Mouse (Mus musculus) lung, adult 2 months (tissue): ENCODE results near the gene Gm17662. TPM values are rescaled to one million over a fixed set of nuclear protein-coding genes. Genes with fewer than 3 reads are reported as not detected.

Source experiments
- DNase-seq: peaks from one replicate; pipeline ENCODE4 v3.0.0; 2022
- H3K4me1 ChIP-seq: fragments of 200-500 bp; 2 replicates; pipeline ENCODE4 v1.6.1; 2011; ENCODE audit warnings: low read length; ENCODE audit not compliant: control insufficient read depth, insufficient read depth
- H3K4me3 ChIP-seq: fragments of 200-500 bp; replicated peaks from 2 replicates; pipeline ENCODE3; 2011; ENCODE audit warnings: low read depth, mild to moderate bottlenecking, control low read depth, low read length; ENCODE audit errors: extremely low read depth
- CTCF ChIP-seq: fragments of 200-500 bp; IDR thresholded peaks from 2 replicates; pipeline ENCODE4 v1.5.1; 2011; ENCODE audit warnings: mild to moderate bottlenecking, low read length, control low read depth; ENCODE audit not compliant: insufficient read depth
- POLR2A ChIP-seq: fragments of 200-500 bp; IDR thresholded peaks from 2 replicates; pipeline ENCODE4 v1.6.1; 2011; ENCODE audit warnings: low read depth, mild to moderate bottlenecking, control low read depth, low read length, borderline replicate concordance; ENCODE audit errors: extremely low read depth
- WGBS: fragments of 180-500 bp; shearing (Covaris S2); methylation state at CpG from one replicate; pipeline ENCODE4 v1.1.7; 2018; 5-methylcytosine and 5-hydroxymethylcytosine counted together
- polyA plus RNA-seq: library from polyadenylated mRNA; depleted of rRNA; stranded (reverse); fragments of >200 nt; gene quantifications from 2 replicates; pipeline ENCODE4 v1.2.3, GENCODE M21; 2012; rRNA removed

Gm17662 gene
- polyA plus RNA-seq, 1 experiment = not detected

- no peak for DNase-seq
- TF ChIP-seq POLR2A (no peak), CTCF (no peak)
- WGBS = 69% methylated on average over 4 of the region's 4 CpGs
- Histone ChIP-seq H3K4me1 (no peaks in the 10 kb centered on the region), H3K4me3 (no peak overlapping the region)
Observed at GRCm38 (mm10) chr4:104875832-104876231, 18.7 kb downstream of the Gm17662 start.

GRCm38 (mm10) chr4:104876323-104876722, 19.2 kb downstream of the Gm17662 start, which contains the start of gene C8a:
TSS of gene C8a (minus strand) at chr4:104876398.
- Histone ChIP-seq H3K4me1 (no peaks in the 10 kb centered on the region), H3K4me3 (no peak within 1 kb of the TSS)
- WGBS = 70% methylated on average over 3 of the region's 3 CpGs
- TF ChIP-seq CTCF (no peak), POLR2A (no peak)
- DNase-seq = no peak

GRCm38 (mm10) chr4:104887486-104887885, 30.4 kb downstream of the Gm17662 start:
- WGBS = 78% methylated on average over 9 of the region's 9 CpGs
- no peak overlapping the region for H3K4me3 ChIP-seq
- H3K4me1 ChIP-seq = no peaks in the 10 kb centered on the region
- no peak for DNase-seq
- TF ChIP-seq POLR2A = no peak
- no peak for TF ChIP-seq CTCF

- WGBS = 63% methylated on average over 9 of the region's 9 CpGs
- no peak for DNase-seq
- Histone ChIP-seq H3K4me3 (no peak overlapping the region), H3K4me1 (no peaks in the 10 kb centered on the region)
- TF ChIP-seq POLR2A (no peak), CTCF (no peak)
Observed at GRCm38 (mm10) chr4:104888499-104889262, 31.6 kb downstream of the Gm17662 start.

GRCm38 (mm10) chr4:104891708-104892107, 34.6 kb downstream of the Gm17662 start:
- Histone ChIP-seq H3K4me3 (no peak overlapping the region), H3K4me1 (no peaks in the 10 kb centered on the region)
- DNase-seq = no peak
- WGBS = 59% methylated on average over 7 of the region's 7 CpGs
- TF ChIP-seq CTCF (no peak), POLR2A (no peak)

- Histone ChIP-seq H3K4me1 (no peaks in the 10 kb centered on the region), H3K4me3 (no peak overlapping the region)
- 74% methylated on average over 5 of the region's 5 CpGs for WGBS
- no peak for TF ChIP-seq POLR2A
- TF ChIP-seq CTCF = no peak
- DNase-seq = no peak
Observed at GRCm38 (mm10) chr4:104893588-104893987, 36.5 kb downstream of the Gm17662 start.

GRCm38 (mm10) chr4:104894004-104894734, 37.0 kb downstream of the Gm17662 start:
- TF ChIP-seq POLR2A (no peak), CTCF (peak; percentile 57)
- 54% methylated on average over 13 of the region's 13 CpGs for WGBS
- peak; percentile 17 for DNase-seq
- Histone ChIP-seq H3K4me1 (no peaks in the 10 kb centered on the region), H3K4me3 (no peak overlapping the region)

- 74% methylated on average over 2 of the region's 2 CpGs for WGBS
- TF ChIP-seq CTCF = no peak
- TF ChIP-seq POLR2A = no peak
- H3K4me3 ChIP-seq = no peak overlapping the region
Observed at GRCm38 (mm10) chr4:104902836-104903235, 45.7 kb downstream of the Gm17662 start.

GRCm38 (mm10) chr4:104905049-104905448, 47.9 kb downstream of the Gm17662 start:
- TF ChIP-seq POLR2A (no peak), CTCF (no peak)
- 83% methylated on average over 6 of the region's 6 CpGs for WGBS
- H3K4me1 ChIP-seq = no peaks in the 10 kb centered on the region
- no peak for DNase-seq
- no peak overlapping the region for H3K4me3 ChIP-seq

More at GRCm38 (mm10) chr4:104902836-104903235, 45.7 kb downstream of the Gm17662 start:
- H3K4me1 ChIP-seq = no peaks in the 10 kb centered on the region
- no peak for DNase-seq

Other genes with a start within 250 kb of the Gm17662 start
- gene C8b, start 91.0 kb upstream of the Gm17662 start, polyA plus RNA-seq = not detected in 2 replicates
- not detected in 2 replicates for gene C8a, start 19.1 kb downstream of the Gm17662 start, polyA plus RNA-seq
- gene Fyb2, start 56.1 kb downstream of the Gm17662 start, polyA plus RNA-seq = 0.04 TPM in 1 of 2 replicates, not detected in the other